14 mouse cellular contexts compared by ENCODE assay signal in genomic region chr8:124494397-124494796, GRCm38 (mm10). TPM values are rescaled to one million over a fixed set of nuclear protein-coding genes. Genes with fewer than 3 reads are reported as not detected.
DNase-seq lines count a peak whose midpoint lies in the region; ATAC-seq lines count a peak whose summit lies in the region.
"Had no signal": no experiment of that assay in that cellular context is flagged by ENCODE, and none has a peak within 500 bp of the region (broad histone marks: within the 10 kb centered on the region; RNA-seq: fewer than 3 reads in every experiment).

No protein-coding gene starts in this region.

- H3K4me2 ChIP-seq in limb, embryonic 15.5 days, result no peak overlapping the region
- no peak overlapping the region for H3K4me2 ChIP-seq in midbrain, embryonic 11.5 days
- H3K4me2 ChIP-seq: lung, embryonic 15.5 days; neural tube, embryonic 13.5 days had no signal

- ATAC-seq in limb, embryonic 15.5 days (ENCODE audit: insufficient number of reproducible peaks, low FRiP score, low TSS enrichment, low read depth), result no peak
- no peak for ATAC-seq in midbrain, embryonic 11.5 days (ENCODE audit: low FRiP score)

- WGBS in limb, embryonic 15.5 days, result 59% methylated on average over 3 of the region's 3 CpGs
- 89% methylated on average over 3 of the region's 3 CpGs for WGBS in midbrain, embryonic 11.5 days
- 70% methylated on average over 3 of the region's 3 CpGs for WGBS in heart, embryonic 10.5 days

- no peak overlapping the region for H3K9ac ChIP-seq in limb, embryonic 15.5 days
- no peak overlapping the region for H3K9ac ChIP-seq in midbrain, embryonic 11.5 days (ENCODE audit: low read length)
- H3K9ac ChIP-seq: lung, embryonic 15.5 days; neural tube, embryonic 13.5 days had no signal

- no peaks in the 10 kb centered on the region for H3K36me3 ChIP-seq in limb, embryonic 15.5 days
- H3K36me3 ChIP-seq in midbrain, embryonic 11.5 days (ENCODE audit: control insufficient read depth, insufficient read depth, low read length), result no peaks in the 10 kb centered on the region
- H3K36me3 ChIP-seq in heart, embryonic 10.5 days, result no peaks in the 10 kb centered on the region
- H3K36me3 ChIP-seq: G1E; lung, embryonic 15.5 days; neural tube, embryonic 13.5 days had no signal

- no peak overlapping the region for H3K4me3 ChIP-seq in limb, embryonic 15.5 days
- no peak overlapping the region for H3K4me3 ChIP-seq in midbrain, embryonic 11.5 days (ENCODE audit: low read depth, low read length)
- no peak overlapping the region for H3K4me3 ChIP-seq in heart, embryonic 10.5 days
- H3K4me3 ChIP-seq: lung, embryonic 15.5 days; neural tube, embryonic 13.5 days had no signal

- no peaks in the 10 kb centered on the region for H3K9me3 ChIP-seq in limb, embryonic 15.5 days
- no peaks in the 10 kb centered on the region for H3K9me3 ChIP-seq in midbrain, embryonic 11.5 days (ENCODE audit: control insufficient read depth, low read length)
- no peaks in the 10 kb centered on the region for H3K9me3 ChIP-seq in heart, embryonic 10.5 days
- H3K9me3 ChIP-seq: lung, embryonic 15.5 days had no signal

- DNase-seq in adrenal gland, postnatal 25 days, result peak; percentile 13
- no peak for DNase-seq in adrenal gland, postnatal 4 days (ENCODE audit: low spot score in 2 of 2)
- peak; percentile 47 for DNase-seq in ovary, adult 18-20 months (ENCODE audit: low spot score)
- DNase-seq in ovary, postnatal 10 days (ENCODE audit: low spot score), result no peak
- DNase-seq in cerebellum, postnatal 36 days, result peak; percentile 84 to 86
- DNase-seq in midbrain, embryonic 11.5 days (ENCODE audit: low spot score, missing footprints), result no peak
- DNase-seq in heart, embryonic 10.5 days (ENCODE audit: low spot score), result no peak
- DNase-seq: heart, postnatal 36 days had no signal

- peak overlapping the region; percentile 39 for H3K27ac ChIP-seq in limb, embryonic 15.5 days
- no peak overlapping the region for H3K27ac ChIP-seq in midbrain, embryonic 11.5 days (ENCODE audit: low read depth, low read length)
- H3K27ac ChIP-seq in heart, embryonic 10.5 days, result no peak overlapping the region
- H3K27ac ChIP-seq: kidney, postnatal 0 days; lung, embryonic 15.5 days; neural tube, embryonic 13.5 days had no signal

- no peaks in the 10 kb centered on the region for H3K27me3 ChIP-seq in limb, embryonic 15.5 days
- no peaks in the 10 kb centered on the region for H3K27me3 ChIP-seq in midbrain, embryonic 11.5 days (ENCODE audit: control insufficient read depth, insufficient read depth, low read length)
- 0 out of 2 replicates have a peak, but pooled peaks cover 4% of the 10 kb centered on the region for H3K27me3 ChIP-seq in heart, embryonic 10.5 days (ENCODE audit: insufficient read depth, poor library complexity, severe bottlenecking)
- H3K27me3 ChIP-seq: lung, embryonic 15.5 days; neural tube, embryonic 13.5 days had no signal

- peaks cover 22% of the 10 kb centered on the region; the same call in 1 of the 2 replicates for H3K4me1 ChIP-seq in limb, embryonic 15.5 days
- H3K4me1 ChIP-seq in midbrain, embryonic 11.5 days (ENCODE audit: control insufficient read depth, insufficient read depth, low read length), result no peaks in the 10 kb centered on the region
- H3K4me1 ChIP-seq in heart, embryonic 10.5 days, result no peaks in the 10 kb centered on the region
- H3K4me1 ChIP-seq: lung, embryonic 15.5 days; neural tube, embryonic 13.5 days had no signal

RNA-seq across cellular contexts. Expression of gene Cog2, which starts 26.2 kb away (rescaled TPM):
- 37.2 and 50.2 TPM in 2 replicates for total RNA-seq in adrenal gland, postnatal 25 days (2021)
- total RNA-seq in adrenal gland, postnatal 4 days (2021), result 10 to 100 TPM; 51.6 to 53.8 TPM
- polyA plus RNA-seq in limb, embryonic 15.5 days (2015; fragmentation: Nextera tagmentation; extraction: Ambion mirVana), result 38.8 and 41.0 TPM in 2 replicates
- 40.9 and 42.1 TPM in 2 replicates for polyA plus RNA-seq in midbrain, embryonic 11.5 days (2014; fragmentation: Nextera tagmentation; extraction: Ambion mirVana)
- polyA plus RNA-seq in heart, embryonic 10.5 days (2016; fragmentation: Nextera tagmentation; extraction: Ambion mirVana), result 28.4 and 30.4 TPM in 2 replicates

RNA-seq across cellular contexts. Expression of gene Pgbd5, which starts 54.9 kb away (rescaled TPM):
- 4.7 and 7.6 TPM in 2 replicates for total RNA-seq in adrenal gland, postnatal 25 days (2021)
- total RNA-seq in adrenal gland, postnatal 4 days (2021), result 1 to 10 TPM; 9.1 to 9.5 TPM
- polyA plus RNA-seq in limb, embryonic 15.5 days (2015; fragmentation: Nextera tagmentation; extraction: Ambion mirVana), result 2.2 and 2.3 TPM in 2 replicates
- polyA plus RNA-seq in midbrain, embryonic 11.5 days (2014; fragmentation: Nextera tagmentation; extraction: Ambion mirVana), result 3.8 and 4.5 TPM in 2 replicates
- 1.5 and 1.6 TPM in 2 replicates for polyA plus RNA-seq in heart, embryonic 10.5 days (2016; fragmentation: Nextera tagmentation; extraction: Ambion mirVana)
- total RNA-seq: megakaryocyte-erythroid progenitor cell, adult 5-6 weeks had no signal
- polyA plus RNA-seq: G1E had no signal

Comparison
In these comparisons a context has a peak if more than half of its experiments do, and no peak if none do; other contexts are left out.
1. DNase-seq: peak in adrenal gland, postnatal 25 days (single experiment), ovary, adult 18-20 months (single experiment) and cerebellum, postnatal 36 days (2 of 2); none in adrenal gland, postnatal 4 days (0 of 2), ovary, postnatal 10 days (single experiment), midbrain, embryonic 11.5 days (single experiment) and heart, embryonic 10.5 days (single experiment).